Mouse (Mus musculus): ENCODE measurements around the gene H2al2a. TPM values are rescaled to one million over a fixed set of nuclear protein-coding genes. Genes with fewer than 3 reads are reported as not detected.
"Not testable (repeated sequence)": the region's sequence is repeated elsewhere in the genome, so short reads cannot be mapped to it uniquely, and the experiment has no call there.

The H2al2a gene
- total RNA-seq, 4 experiments from 2014 or later, result not detected

DNA sequence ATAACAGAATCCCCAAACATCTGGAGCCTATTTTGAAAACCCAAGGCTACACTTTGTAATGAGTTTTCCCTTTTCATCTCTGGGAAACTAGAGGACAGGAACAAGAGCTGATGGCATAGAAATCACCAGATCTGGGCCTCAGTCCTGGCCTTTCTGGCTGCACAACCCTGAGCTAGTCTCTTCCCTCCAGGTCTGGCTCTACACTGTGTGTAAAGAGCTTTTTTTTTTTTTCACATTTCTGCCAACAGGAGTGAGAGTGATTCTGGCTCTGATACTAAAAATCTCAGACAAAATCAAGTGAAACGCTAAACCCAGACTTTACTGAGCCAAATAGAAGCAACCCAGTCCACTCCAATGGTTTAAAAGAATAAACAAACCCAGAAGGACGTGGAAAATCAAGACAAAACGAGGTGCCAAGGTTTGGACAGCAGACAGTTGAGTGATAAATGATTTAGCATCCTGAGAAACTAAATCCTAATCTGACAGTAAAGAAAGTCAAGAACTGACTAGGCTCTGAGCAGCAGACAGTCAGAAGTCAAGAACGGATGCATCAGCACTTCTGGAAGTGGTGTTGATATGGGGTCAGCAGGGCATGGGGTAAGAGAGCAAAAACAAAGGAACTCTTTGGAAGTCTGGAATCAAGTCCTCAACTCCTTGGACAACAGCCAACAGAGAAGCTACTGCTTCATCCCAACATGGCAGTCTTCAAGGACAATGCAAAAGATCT lies 21.0 kb downstream of the H2al2a start:
- no peak for DNase-seq (ENCODE audit: low spot score)

DNA sequence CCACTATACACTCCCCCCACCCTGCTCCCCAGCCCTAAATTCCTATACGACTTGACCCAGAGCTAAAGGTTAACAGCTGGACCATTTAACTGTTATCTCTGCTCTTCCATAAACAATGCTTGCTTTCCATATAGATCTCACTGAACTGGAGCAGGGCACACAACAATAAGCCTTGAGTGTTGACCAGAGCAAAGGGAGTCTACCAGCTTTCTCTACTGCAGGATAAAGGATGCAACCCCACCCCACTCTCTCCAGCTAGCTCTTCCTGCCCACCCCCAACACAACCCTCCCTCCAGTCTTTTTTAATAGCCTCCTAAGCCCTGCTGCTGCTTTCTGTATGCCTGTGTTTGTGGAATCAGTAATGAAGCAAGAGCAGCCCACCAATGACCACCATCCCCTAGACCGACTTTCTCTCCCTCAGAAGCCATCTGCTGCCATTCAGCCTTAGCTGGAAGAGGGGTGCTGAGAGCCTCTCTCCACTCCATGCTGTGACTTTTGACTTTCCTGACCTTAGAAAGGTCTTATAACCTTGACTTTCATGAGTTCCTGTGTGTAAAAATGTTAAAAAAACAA lies 22.8 kb downstream of the H2al2a start:
- no peak for DNase-seq (ENCODE audit: low spot score)

DNA sequence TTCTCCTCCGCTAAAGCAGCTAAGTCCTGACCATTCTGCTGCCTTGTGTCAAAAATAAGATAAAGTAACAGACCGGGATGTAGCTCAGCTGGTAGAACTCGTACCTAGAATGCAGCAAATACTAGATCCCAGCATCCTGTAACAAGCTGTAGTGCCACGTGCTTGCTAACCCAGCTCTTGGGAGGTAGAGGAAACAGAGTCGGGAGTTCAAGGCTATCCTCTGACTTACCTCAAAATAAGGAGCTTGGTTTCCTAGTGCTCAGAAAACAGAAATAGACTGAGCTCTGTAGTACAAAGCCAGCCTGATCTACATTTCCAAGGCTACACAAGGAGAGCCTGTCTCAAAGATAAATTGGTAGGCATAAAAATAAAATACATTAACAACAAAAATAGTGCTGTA lies 23.5 kb downstream of the H2al2a start:
- no peak for DNase-seq (ENCODE audit: low spot score)

DNA sequence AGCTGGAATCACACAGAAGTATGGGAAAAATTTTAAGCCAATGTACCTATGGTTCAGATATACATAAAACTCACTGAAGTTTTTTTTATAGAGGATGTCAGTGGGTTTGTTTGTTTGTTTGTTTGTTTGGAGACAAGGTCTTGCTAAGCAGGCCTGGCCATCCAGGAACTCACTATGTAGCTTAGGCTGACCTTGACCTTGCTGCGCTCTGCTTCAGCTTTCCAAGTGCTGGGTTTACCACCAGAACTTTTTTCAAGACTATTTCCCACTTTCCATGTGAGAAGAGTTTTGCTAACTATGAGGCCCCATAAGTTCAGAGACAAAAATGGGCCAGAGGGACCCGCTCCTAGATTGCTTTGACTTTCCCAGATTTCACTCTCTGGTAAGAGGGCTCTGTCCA lies 23.9 kb downstream of the H2al2a start:
- DNase-seq (ENCODE audit: low spot score), result no peak

DNA sequence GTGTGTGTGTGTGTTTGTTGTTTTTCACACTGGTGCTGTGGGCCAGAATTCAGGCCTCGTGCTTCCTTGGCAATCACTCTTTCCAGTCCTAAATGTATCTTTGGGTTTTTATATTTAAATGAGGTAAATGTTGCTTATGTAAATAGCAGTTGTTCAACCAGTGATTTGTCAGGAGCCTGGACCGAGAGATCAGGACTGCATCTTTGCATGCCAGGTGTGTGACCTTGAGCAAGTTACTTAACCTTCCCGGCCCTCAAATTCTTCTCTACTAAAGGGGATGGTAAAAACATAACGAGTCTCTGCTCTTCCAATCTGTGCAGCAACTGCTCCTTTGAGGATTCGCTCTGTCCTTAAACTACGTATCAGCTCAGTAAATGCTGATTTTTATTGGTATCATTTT lies 25.4 kb downstream of the H2al2a start:
- DNase-seq (ENCODE audit: low spot score), result no peak

DNA sequence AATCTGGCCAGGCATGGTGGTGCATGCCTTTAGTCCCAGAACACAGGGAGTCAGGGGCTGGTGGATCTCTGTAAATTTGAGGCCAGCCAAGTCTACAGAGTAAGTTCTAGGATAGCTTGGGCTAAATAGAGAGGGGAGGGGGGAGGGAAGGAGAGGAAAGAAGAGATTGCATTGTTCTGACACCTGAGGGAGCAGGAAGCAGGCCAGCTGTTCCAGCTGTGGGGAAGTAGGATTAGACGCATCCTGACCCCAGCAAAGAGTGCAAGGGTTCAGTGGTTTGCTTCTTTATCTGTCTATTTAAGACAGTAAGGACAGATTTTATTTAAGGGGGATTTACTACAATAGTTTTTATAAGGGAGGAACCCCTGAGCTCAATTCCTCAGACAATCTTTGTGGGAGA lies 26.1 kb downstream of the H2al2a start:
- no peak for DNase-seq (ENCODE audit: low spot score)

DNA sequence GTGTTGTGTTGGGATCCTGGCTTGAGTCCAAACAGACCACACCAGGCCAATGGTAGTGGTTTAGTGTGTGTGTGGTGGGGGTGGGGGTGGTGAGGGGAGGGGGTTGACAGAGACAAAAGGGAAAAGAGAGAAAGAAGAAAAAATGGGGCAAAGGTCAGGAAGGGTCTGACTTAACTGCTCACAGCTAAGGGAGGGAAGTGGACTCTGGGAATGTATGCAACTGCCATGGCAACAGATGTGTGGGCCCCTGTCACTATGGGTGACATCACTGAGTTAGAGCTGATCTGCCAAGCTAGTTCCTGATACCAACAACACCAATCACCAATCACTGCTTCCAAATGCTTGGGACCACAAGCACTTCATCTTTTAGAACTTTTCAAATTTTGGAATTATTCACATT lies 26.6 kb downstream of the H2al2a start:
- DNase-seq (ENCODE audit: low spot score), result no peak

DNA sequence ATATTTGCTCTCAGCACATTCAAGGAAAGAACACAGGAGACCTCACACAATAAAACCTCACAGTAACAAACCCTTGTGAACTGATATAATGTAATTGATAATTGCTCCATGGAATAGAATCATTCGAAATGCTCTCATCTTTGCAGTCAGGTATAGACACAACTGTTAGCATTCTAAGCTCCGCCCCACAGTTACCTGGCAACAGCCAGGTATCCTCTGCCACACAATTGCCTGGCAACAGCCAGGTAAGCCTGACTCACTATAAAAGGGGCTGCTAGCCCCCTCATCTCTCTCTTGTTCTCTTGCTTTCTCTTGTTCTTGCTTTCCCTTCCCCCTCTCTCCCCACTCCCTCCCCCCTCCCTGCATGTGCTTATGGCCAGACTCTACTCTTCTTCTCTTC lies 28.2 kb downstream of the H2al2a start:
- DNase-seq (ENCODE audit: low spot score), result no peak

DNA sequence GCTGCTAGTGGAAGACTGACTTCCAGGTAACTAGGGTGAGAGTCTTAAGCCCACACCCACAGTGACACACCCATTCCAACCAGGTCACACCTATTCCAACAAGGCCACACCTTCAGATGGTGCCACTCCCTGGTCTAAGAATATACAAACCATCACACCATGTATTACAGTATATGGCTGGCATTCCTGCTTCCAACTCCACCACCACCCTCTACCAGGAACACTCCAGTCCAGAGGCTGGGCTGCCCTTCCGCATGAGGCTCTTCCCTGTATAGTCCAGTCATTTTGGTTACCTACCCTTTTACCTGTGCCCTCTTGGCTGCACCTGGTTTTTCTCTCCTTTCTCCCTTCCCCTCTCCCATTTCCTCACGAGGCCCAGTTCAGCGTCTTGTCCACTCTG lies 28.7 kb downstream of the H2al2a start:
- DNase-seq (ENCODE audit: low spot score), result not testable (repeated sequence)

DNA sequence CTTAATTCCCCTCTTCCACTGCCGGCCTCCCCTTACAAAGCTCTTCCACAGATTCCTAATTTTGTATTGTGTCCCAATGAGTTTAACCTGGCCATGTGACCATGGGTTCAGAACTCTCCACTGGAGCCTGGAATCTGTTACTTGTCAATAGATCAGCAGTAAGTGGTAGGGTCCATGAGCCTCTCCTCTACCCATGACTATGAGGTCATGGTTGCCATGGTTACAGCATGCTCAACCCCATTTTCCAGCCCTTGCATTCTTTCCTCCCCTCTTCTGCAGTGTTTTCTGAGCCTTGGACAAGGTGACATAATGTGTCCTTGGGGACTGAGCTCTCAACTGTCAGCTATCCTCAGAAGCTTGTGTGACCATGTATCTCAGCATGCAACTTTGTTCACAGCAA lies 37.3 kb downstream of the H2al2a start:
- DNase-seq (ENCODE audit: low spot score), result no peak

DNA sequence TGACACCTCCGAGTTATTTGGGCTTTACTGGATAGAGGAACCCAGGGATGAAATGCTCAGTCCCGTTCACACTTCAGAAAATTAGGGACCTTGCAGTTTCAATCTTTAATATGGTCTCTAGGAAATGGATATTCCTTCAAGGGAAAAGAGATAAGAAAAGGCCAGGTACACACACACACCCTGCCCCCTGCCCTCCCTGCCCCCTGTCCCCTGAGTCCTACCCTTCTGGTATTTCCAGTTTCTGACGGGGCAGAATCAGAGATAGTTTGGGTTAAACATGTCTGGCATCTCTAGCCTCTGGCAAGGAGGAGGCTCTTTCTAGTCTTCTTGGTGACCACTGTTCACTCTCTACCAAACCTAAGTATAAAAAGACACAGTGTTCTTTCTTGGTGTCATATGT lies 49.9 kb downstream of the H2al2a start:
- DNase-seq (ENCODE audit: low spot score), result no peak

Other genes starting within 250 kb of the H2al2a start
- 1 to 10 TPM; 3.5 to 7.3 (median 5.5) TPM for gene A930004D18Rik, start 40.8 kb upstream of the H2al2a start, total RNA-seq (2022)
- 1 to 10 TPM; 2.5 to 5.9 (median 3.7) TPM for gene Skida1, start 52.1 kb upstream of the H2al2a start, total RNA-seq (2022)
- 10 to 100 TPM; 25.1 to 41.8 (median 30.5) TPM for gene Mllt10, start 58.3 kb upstream of the H2al2a start, total RNA-seq (2022)

All from heart, adult 8-10 months (tissue).